Mouse (Mus musculus): Measurements from ENCODE around the gene Inf2. TPM values are rescaled to one million over a fixed set of nuclear protein-coding genes. Genes with fewer than 3 reads are reported as not detected.
A peak's percentile ranks its signal among the peaks of the same experiment; 100 is the strongest.

Inf2 gene
- total and polyA plus RNA-seq, 3 experiments, result 13.9 to 131 (median 36.6) TPM

- DNase-seq (ENCODE audit: extremely low read depth), result peak; percentile 92
- H3K4me3 ChIP-seq (replicated peaks in 1 of 3; ENCODE audit: low read depth in 2 of 3, low read length in 2 of 3, poor library complexity in 1 of 3), result no peak overlapping the region
- TF ChIP-seq HCFC1 (IDR thresholded peaks at IDR 0.05; ENCODE audit: low read depth, low read length) (no peak; the same call in 1 of the 2 replicates), EP300 (IDR thresholded peaks at IDR 0.05; ENCODE audit: low read length) (peak; percentile 69; the same call in 1 of the 2 replicates), TCF12 (IDR thresholded peaks at IDR 0.05; ENCODE audit: low read depth, low read length) (0 out of 2 replicates have a peak, but pooled peaks have one; percentile 68), MAZ (IDR thresholded peaks at IDR 0.05; ENCODE audit: low read depth, low read length) (peak; percentile 57; the same call in 1 of the 2 replicates), NELFE (IDR thresholded peaks at IDR 0.05; ENCODE audit: low read depth, low read length) (peak; percentile 38), ETS1 (conservative IDR thresholded peaks at IDR 0.05; ENCODE audit: low read depth, low read length) (peak; percentile 93), JUND (conservative IDR thresholded peaks at IDR 0.05; ENCODE audit: low read depth, low read length) (no peak; the same call in 1 of the 2 replicates), CTCF (conservative IDR thresholded peaks at IDR 0.05 in 1 of 2, IDR thresholded peaks at IDR 0.05 in 1 of 2; ENCODE audit: low read depth in 2 of 2, low read length in 2 of 2) (0 out of 4 replicates have a peak, but pooled peaks of 1 of the 2 experiments have one; percentile 12), POLR2A (IDR thresholded peaks at IDR 0.05; ENCODE audit: low read depth, low read length) (peak; percentile 13; the same call in 1 of the 2 replicates), BHLHE40 (IDR thresholded peaks at IDR 0.05; ENCODE audit: low read depth, low read length) (peak; percentile 86), ELF1 (IDR thresholded peaks at IDR 0.05; ENCODE audit: low read depth, low read length) (peak; percentile 71), MEF2A (IDR thresholded peaks at IDR 0.05; ENCODE audit: borderline replicate concordance, low read depth, low read length) (peak; percentile 88), CHD1 (IDR thresholded peaks at IDR 0.05; ENCODE audit: low read depth, low read length) (no peak), MAX (IDR thresholded peaks at IDR 0.05; ENCODE audit: low read length) (peak; percentile 68), ZC3H11A (IDR thresholded peaks at IDR 0.05; ENCODE audit: low read depth, low read length) (no peak), IRF4 (IDR thresholded peaks at IDR 0.05; ENCODE audit: low read depth, low read length) (peak; percentile 71), SMC3 (IDR thresholded peaks at IDR 0.05; ENCODE audit: low read depth, low read length) (no peak), ZMIZ1 (IDR thresholded peaks at IDR 0.05; ENCODE audit: low read depth, low read length) (peak; percentile 54; the same call in 1 of the 2 replicates), CHD2 (IDR thresholded peaks at IDR 0.05; ENCODE audit: low read length) (peak; percentile 41; the same call in 1 of the 2 replicates), MYC (IDR thresholded peaks at IDR 0.05; ENCODE audit: low read depth, low read length) (no peak), GABPA (IDR thresholded peaks at IDR 0.05; ENCODE audit: insufficient replicate concordance, low read depth, low read length) (no peak), SIN3A (IDR thresholded peaks at IDR 0.05; ENCODE audit: low read length) (peak; percentile 23; the same call in 1 of the 2 replicates), PAX5 (IDR thresholded peaks at IDR 0.05; ENCODE audit: low read length) (no peak), RCOR1 (conservative IDR thresholded peaks at IDR 0.05; ENCODE audit: low read depth, low read length) (0 out of 2 replicates have a peak, but pooled peaks have one; percentile 49), TBP (conservative IDR thresholded peaks at IDR 0.05; ENCODE audit: low read depth, low read length) (peak; percentile 48; the same call in 1 of the 2 replicates), USF1 (IDR thresholded peaks at IDR 0.05; ENCODE audit: low read depth, low read length) (no peak)
- peaks cover 27 to 39% of the 10 kb centered on the region in 2 experiments for H3K36me3 ChIP-seq (replicated peaks in 1 of 2; ENCODE audit: control insufficient read depth in 1 of 2, insufficient read depth in 1 of 2, low read length in 1 of 2)
- H3K9ac ChIP-seq (ENCODE audit: insufficient read depth, low read depth), result no peak overlapping the region
- dilution Hi-C loops (cut with MboI; ENCODE audit: extremely low pct_ligation_motif_present, extremely low pct_unique_long_range_greater_than_20kb, low sequenced_read_pairs) (no loop called here), in situ Hi-C loops (cut with MboI; ENCODE audit: low pct_ligation_motif_present, low pct_unique_long_range_greater_than_20kb, low sequenced_read_pairs) (no loop called here)
- H3K27me3 ChIP-seq (replicated peaks), result no peaks in the 10 kb centered on the region
- peaks cover 37 to 94% of the 10 kb centered on the region in 2 experiments for H3K4me1 ChIP-seq (ENCODE audit: control insufficient read depth in 1 of 2, insufficient read depth in 2 of 2)
- H3K4me2 ChIP-seq (ENCODE audit: insufficient read depth, low read depth, poor library complexity, severe bottlenecking), result peak overlapping the region; percentile 13; the same call in 1 of the 2 replicates
- no peaks in the 10 kb centered on the region for H3K79me2 ChIP-seq (replicated peaks; ENCODE audit: control insufficient read depth, extremely low read depth, insufficient read depth, poor library complexity, severe bottlenecking)
- H3K27ac ChIP-seq (ENCODE audit: insufficient read depth, low read depth), result peak overlapping the region; percentile 75
- no peaks in the 10 kb centered on the region for H3K9me3 ChIP-seq (replicated peaks; ENCODE audit: low read length)
These were observed 28.6 kb downstream of the Inf2 start for GRCm38 (mm10) chr12:112617184-112617583.

All from CH12.LX (cell line).